Mouse (Mus musculus): ENCODE results near the gene Ttll9. TPM values are rescaled to one million over a fixed set of nuclear protein-coding genes. Genes with fewer than 3 reads are reported as not detected.
A peak's percentile ranks its signal among the peaks of the same experiment; 100 is the strongest.

The Ttll9 gene
- total RNA-seq (2014; rRNA removed) (3.3 and 8.0 TPM in 2 replicates), polyA plus RNA-seq (2015; fragmentation: Nextera tagmentation; extraction: Ambion mirVana) (3.9 and 4.3 TPM in 2 replicates)

- no peak within 1 kb of the TSS for H3K27ac ChIP-seq (ENCODE audit: low read depth, low read length)
These were observed at the start of gene Ttll9 for GRCm38 (mm10) chr2:152962091-152962793. Gene Ttll9, plus strand, starts transcription at chr2:152962485.

GRCm38 (mm10) chr2:152913471-152913870 lies 48.8 kb upstream of the Ttll9 start:
- ATAC-seq (no peak), DNase-seq (no peak)
- no peak overlapping the region for H3K9ac ChIP-seq
- H3K4me2 ChIP-seq (ENCODE audit: low read depth) = no peak overlapping the region
- 41% methylated on average over 7 of the region's 7 CpGs for WGBS
- no peak overlapping the region for H3K4me3 ChIP-seq (ENCODE audit: low read depth, low read length)
- peaks cover 6% of the 10 kb centered on the region for H3K27me3 ChIP-seq (ENCODE audit: insufficient read depth, low read length)
- no peak for TF ChIP-seq CTCF (IDR thresholded peaks at IDR 0.05; ENCODE audit: low read depth)
- no peaks in the 10 kb centered on the region for H3K4me1 ChIP-seq (ENCODE audit: insufficient read depth)
- H3K27ac ChIP-seq (ENCODE audit: low read depth, low read length) = no peak overlapping the region
- H3K9me3 ChIP-seq (ENCODE audit: low read length) = no peaks in the 10 kb centered on the region
- H3K36me3 ChIP-seq (ENCODE audit: insufficient read depth) = no peaks in the 10 kb centered on the region

More at GRCm38 (mm10) chr2:152962091-152962793, at the start of gene Ttll9:
- Histone ChIP-seq H3K4me1 (ENCODE audit: insufficient read depth) (no peaks in the 10 kb centered on the region), H3K9ac (peak within 1 kb of the TSS; percentile 31), H3K9me3 (ENCODE audit: low read length) (no peaks in the 10 kb centered on the region), H3K4me3 (ENCODE audit: low read depth, low read length) (peak within 1 kb of the TSS; percentile 48), H3K27me3 (ENCODE audit: insufficient read depth, low read length) (no peaks in the 10 kb centered on the region; the same call in 1 of the 2 replicates), H3K36me3 (ENCODE audit: insufficient read depth) (no peaks in the 10 kb centered on the region), H3K4me2 (ENCODE audit: low read depth) (peak within 1 kb of the TSS; percentile 58)
- ATAC-seq (peak; percentile 98), DNase-seq (peak; percentile 92)
- no peak for TF ChIP-seq CTCF (IDR thresholded peaks at IDR 0.05; ENCODE audit: low read depth)
- whole genome bisulfite sequencing = 2% methylated on average over 34 of the region's 34 CpGs

- DNase-seq (peak; percentile 95), ATAC-seq (peak; percentile 91)
- H3K27me3 ChIP-seq (ENCODE audit: insufficient read depth, low read length) = peaks cover 6% of the 10 kb centered on the region
- H3K4me2 ChIP-seq (ENCODE audit: low read depth) = peak overlapping the region; percentile 49
- no peaks in the 10 kb centered on the region for H3K9me3 ChIP-seq (ENCODE audit: low read length)
- H3K9ac ChIP-seq = peak overlapping the region; percentile 45
- TF ChIP-seq CTCF (IDR thresholded peaks at IDR 0.05; ENCODE audit: low read depth) = peak; percentile 98
- peak overlapping the region; percentile 16; the same call in 1 of the 2 replicates for H3K4me3 ChIP-seq (ENCODE audit: low read depth, low read length)
- no peaks in the 10 kb centered on the region for H3K4me1 ChIP-seq (ENCODE audit: insufficient read depth)
- 3% methylated on average over 18 of the region's 18 CpGs for WGBS
- no peaks in the 10 kb centered on the region for H3K36me3 ChIP-seq (ENCODE audit: insufficient read depth)
- no peak overlapping the region for H3K27ac ChIP-seq (ENCODE audit: low read depth, low read length)
These were observed 47.8 kb upstream of the Ttll9 start for GRCm38 (mm10) chr2:152914310-152915120.

- H3K27ac ChIP-seq (ENCODE audit: low read depth, low read length) = no peak overlapping the region
- 68% methylated on average over 4 of the region's 4 CpGs for WGBS
- no peak for TF ChIP-seq CTCF (IDR thresholded peaks at IDR 0.05; ENCODE audit: low read depth)
These were observed 46.8 kb upstream of the Ttll9 start for GRCm38 (mm10) chr2:152915453-152915852.

GRCm38 (mm10) chr2:152916111-152916510 lies 46.2 kb upstream of the Ttll9 start:
- H3K4me3 ChIP-seq (ENCODE audit: low read depth, low read length) = no peak overlapping the region
- no peak for ATAC-seq

More at GRCm38 (mm10) chr2:152915453-152915852, 46.8 kb upstream of the Ttll9 start:
- Histone ChIP-seq H3K9ac (no peak overlapping the region), H3K4me2 (ENCODE audit: low read depth) (no peak overlapping the region), H3K4me1 (ENCODE audit: insufficient read depth) (no peaks in the 10 kb centered on the region), H3K36me3 (ENCODE audit: insufficient read depth) (no peaks in the 10 kb centered on the region), H3K4me3 (ENCODE audit: low read depth, low read length) (no peak overlapping the region), H3K9me3 (ENCODE audit: low read length) (no peaks in the 10 kb centered on the region), H3K27me3 (ENCODE audit: insufficient read depth, low read length) (peaks cover 6% of the 10 kb centered on the region)
- DNase-seq (no peak), ATAC-seq (no peak)

GRCm38 (mm10) chr2:152917671-152918070 lies 44.6 kb upstream of the Ttll9 start:
- no peak overlapping the region for H3K9ac ChIP-seq
- no peaks in the 10 kb centered on the region for H3K9me3 ChIP-seq (ENCODE audit: low read length)
- WGBS = 68% methylated on average over 9 of the region's 9 CpGs
- H3K4me1 ChIP-seq (ENCODE audit: insufficient read depth) = no peaks in the 10 kb centered on the region
- no peak overlapping the region for H3K4me3 ChIP-seq (ENCODE audit: low read depth, low read length)
- peaks cover 6% of the 10 kb centered on the region for H3K27me3 ChIP-seq (ENCODE audit: insufficient read depth, low read length)
- ATAC-seq = no peak
- no peak for DNase-seq
- no peak for TF ChIP-seq CTCF (IDR thresholded peaks at IDR 0.05; ENCODE audit: low read depth)
- H3K36me3 ChIP-seq (ENCODE audit: insufficient read depth) = no peaks in the 10 kb centered on the region
- H3K27ac ChIP-seq (ENCODE audit: low read depth, low read length) = no peak overlapping the region
- H3K4me2 ChIP-seq (ENCODE audit: low read depth) = no peak overlapping the region

More at GRCm38 (mm10) chr2:152916111-152916510, 46.2 kb upstream of the Ttll9 start:
- H3K27ac ChIP-seq (ENCODE audit: low read depth, low read length) = no peak overlapping the region
- WGBS = 51% methylated on average over 5 of the region's 5 CpGs
- no peaks in the 10 kb centered on the region for H3K9me3 ChIP-seq (ENCODE audit: low read length)
- no peak for TF ChIP-seq CTCF (IDR thresholded peaks at IDR 0.05; ENCODE audit: low read depth)
- H3K4me2 ChIP-seq (ENCODE audit: low read depth) = no peak overlapping the region
- DNase-seq = no peak
- no peaks in the 10 kb centered on the region for H3K36me3 ChIP-seq (ENCODE audit: insufficient read depth)
- H3K27me3 ChIP-seq (ENCODE audit: insufficient read depth, low read length) = peaks cover 6% of the 10 kb centered on the region
- no peaks in the 10 kb centered on the region for H3K4me1 ChIP-seq (ENCODE audit: insufficient read depth)
- no peak overlapping the region for H3K9ac ChIP-seq

- Histone ChIP-seq H3K4me2 (ENCODE audit: low read depth) (no peak overlapping the region), H3K27me3 (ENCODE audit: insufficient read depth, low read length) (no peaks in the 10 kb centered on the region), H3K36me3 (ENCODE audit: insufficient read depth) (no peaks in the 10 kb centered on the region), H3K27ac (ENCODE audit: low read depth, low read length) (no peak overlapping the region), H3K4me1 (ENCODE audit: insufficient read depth) (no peaks in the 10 kb centered on the region), H3K9ac (no peak overlapping the region), H3K9me3 (ENCODE audit: low read length) (no peaks in the 10 kb centered on the region), H3K4me3 (ENCODE audit: low read depth, low read length) (no peak overlapping the region)
- DNase-seq (no peak), ATAC-seq (no peak)
- TF ChIP-seq CTCF (IDR thresholded peaks at IDR 0.05; ENCODE audit: low read depth) = no peak
- 41% methylated on average over 7 of the region's 7 CpGs for WGBS
These were observed 39.9 kb upstream of the Ttll9 start for GRCm38 (mm10) chr2:152922376-152922775.

Measured in forebrain, postnatal 0 days (tissue).